ENCODE assay signal across 8 mouse cellular contexts in the genomic region with DNA sequence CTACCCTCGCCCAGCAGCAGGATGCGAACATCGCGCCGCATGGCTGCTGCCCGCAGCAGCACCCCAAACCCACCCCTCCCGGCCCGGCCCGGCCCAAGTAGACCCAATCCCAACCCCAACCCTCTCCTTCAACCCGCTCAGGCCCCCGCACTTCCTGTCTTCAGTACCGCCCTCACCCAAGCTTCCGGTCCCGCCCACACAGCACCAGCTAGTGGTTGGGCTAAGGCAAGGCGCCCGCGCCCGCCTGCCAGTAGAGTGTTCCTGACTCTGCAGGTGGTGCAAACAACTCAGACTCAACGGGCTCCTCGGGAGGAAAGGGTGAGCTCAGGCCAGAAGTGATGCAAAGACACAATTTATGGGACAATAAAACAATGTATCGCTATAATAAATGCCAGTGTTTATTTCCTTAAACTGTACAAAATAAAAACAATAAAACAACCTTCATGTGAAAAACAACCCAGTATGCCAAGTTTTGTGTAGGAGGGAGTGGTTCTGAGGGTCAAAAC. TPM values are rescaled to one million over a fixed set of nuclear protein-coding genes. Genes with fewer than 3 reads are reported as not detected.
DNase-seq lines count a peak whose midpoint lies in the region; ATAC-seq and TF ChIP-seq lines count a peak whose summit lies in the region.

Rhot2 (minus strand) TSS at position 456 of the 506 bp plus-strand sequence.

- H3K4me1 ChIP-seq in heart, embryonic 11.5 days (ENCODE audit: control insufficient read depth, insufficient read depth, low read length) = peaks cover 14% of the 10 kb centered on the region
- peaks cover 5% of the 10 kb centered on the region for H3K4me1 ChIP-seq in kidney, postnatal 0 days (replicated peaks; ENCODE audit: insufficient read depth, low read length)
- H3K4me1 ChIP-seq in liver, embryonic 11.5 days (replicated peaks; ENCODE audit: control insufficient read depth, insufficient read depth, low read length) = peaks cover 16% of the 10 kb centered on the region
- H3K4me1 ChIP-seq in stomach, embryonic 14.5 days (ENCODE audit: control insufficient read depth, insufficient read depth, low read length) = peaks cover 14% of the 10 kb centered on the region

- no peaks in the 10 kb centered on the region for H3K27me3 ChIP-seq in heart, embryonic 11.5 days (ENCODE audit: control insufficient read depth, insufficient read depth, low read length)
- H3K27me3 ChIP-seq in kidney, postnatal 0 days (ENCODE audit: insufficient read depth, low read length) = no peaks in the 10 kb centered on the region
- H3K27me3 ChIP-seq in liver, embryonic 11.5 days (replicated peaks; ENCODE audit: control insufficient read depth, insufficient read depth, low read length) = no peaks in the 10 kb centered on the region
- no peaks in the 10 kb centered on the region for H3K27me3 ChIP-seq in stomach, embryonic 14.5 days (ENCODE audit: control insufficient read depth, insufficient read depth, low read length)

- TF ChIP-seq CTCF in kidney, postnatal 0 days (IDR thresholded peaks at IDR 0.05; ENCODE audit: low read depth) = peak; percentile 77

- H3K4me3 ChIP-seq in heart, embryonic 11.5 days (ENCODE audit: low read depth, low read length) = peak within 1 kb of the TSS; percentile 94
- H3K4me3 ChIP-seq in kidney, postnatal 0 days (replicated peaks; ENCODE audit: low read depth, low read length) = peak within 1 kb of the TSS; percentile 86
- peak within 1 kb of the TSS; percentile 85 for H3K4me3 ChIP-seq in liver, embryonic 11.5 days (ENCODE audit: low read depth, low read length)
- peak within 1 kb of the TSS; percentile 88 for H3K4me3 ChIP-seq in stomach, embryonic 14.5 days (ENCODE audit: low read depth, low read length)

- H3K36me3 ChIP-seq in heart, embryonic 11.5 days (ENCODE audit: control insufficient read depth, insufficient read depth, low read length) = peaks cover 28% of the 10 kb centered on the region
- H3K36me3 ChIP-seq in kidney, postnatal 0 days (ENCODE audit: insufficient read depth, low read length) = peaks cover 32% of the 10 kb centered on the region
- H3K36me3 ChIP-seq in liver, embryonic 11.5 days (ENCODE audit: control insufficient read depth, insufficient read depth, low read length) = peaks cover 28% of the 10 kb centered on the region
- peaks cover 39% of the 10 kb centered on the region for H3K36me3 ChIP-seq in stomach, embryonic 14.5 days (ENCODE audit: control insufficient read depth, insufficient read depth, low read length)

- WGBS in heart, embryonic 11.5 days (ENCODE audit: insufficient replicate concordance) = under 1% methylated on average over 21 of the region's 21 CpGs
- WGBS in kidney, postnatal 0 days = 1% methylated on average over 21 of the region's 21 CpGs
- WGBS in liver, embryonic 11.5 days = under 1% methylated on average over 21 of the region's 21 CpGs
- under 1% methylated on average over 21 of the region's 21 CpGs for WGBS in stomach, embryonic 14.5 days

- DNase-seq in B cell, adult 2 months = peak; percentile 96 to 97
- DNase-seq in brain, adult 2 months (ENCODE audit: low read depth, low spot score) = peak; percentile 97
- peak; percentile 97 for DNase-seq in kidney, postnatal 0 days (ENCODE audit: low spot score)
- DNase-seq in liver, embryonic 11.5 days (ENCODE audit: low spot score) = peak; percentile 93
- DNase-seq in naive thymus-derived CD4-positive, alpha-beta T cell, adult 2 months (ENCODE audit: low read depth) = peak; percentile 95

- H3K9me3 ChIP-seq in heart, embryonic 11.5 days (replicated peaks; ENCODE audit: control insufficient read depth, low read length) = no peaks in the 10 kb centered on the region
- H3K9me3 ChIP-seq in kidney, postnatal 0 days (replicated peaks; ENCODE audit: low read length) = no peaks in the 10 kb centered on the region
- no peaks in the 10 kb centered on the region for H3K9me3 ChIP-seq in liver, embryonic 11.5 days (ENCODE audit: control insufficient read depth, low read length)
- no peaks in the 10 kb centered on the region for H3K9me3 ChIP-seq in stomach, embryonic 14.5 days (ENCODE audit: control insufficient read depth, low read depth, low read length)

- peak within 1 kb of the TSS; percentile 90 for H3K4me2 ChIP-seq in heart, embryonic 11.5 days
- H3K4me2 ChIP-seq in kidney, postnatal 0 days (ENCODE audit: low read length) = peak within 1 kb of the TSS; percentile 98
- peak within 1 kb of the TSS; percentile 93 for H3K4me2 ChIP-seq in liver, embryonic 11.5 days
- peak within 1 kb of the TSS; percentile 87 for H3K4me2 ChIP-seq in stomach, embryonic 14.5 days (replicated peaks; ENCODE audit: low read depth, low read length)

- H3K9ac ChIP-seq in heart, embryonic 11.5 days (ENCODE audit: low read depth, low read length) = peak within 1 kb of the TSS; percentile 93
- peak within 1 kb of the TSS; percentile 84 for H3K9ac ChIP-seq in kidney, postnatal 0 days (ENCODE audit: low read depth, low read length)
- H3K9ac ChIP-seq in liver, embryonic 11.5 days (ENCODE audit: low read depth, low read length) = peak within 1 kb of the TSS; percentile 93
- peak within 1 kb of the TSS; percentile 84 for H3K9ac ChIP-seq in stomach, embryonic 14.5 days (replicated peaks; ENCODE audit: low read depth, low read length)

- ATAC-seq in erythroblast, adult 5-6 weeks (replicated peaks; ENCODE audit: low FRiP score, poor library complexity, severe bottlenecking) = peak; percentile 89
- ATAC-seq in heart, embryonic 11.5 days (replicated peaks; ENCODE audit: insufficient number of reproducible peaks, low FRiP score, low TSS enrichment) = peak; percentile 88
- peak; percentile 91 for ATAC-seq in kidney, postnatal 0 days (replicated peaks; ENCODE audit: low FRiP score, low read depth)
- peak; percentile 95 for ATAC-seq in liver, embryonic 11.5 days (replicated peaks; ENCODE audit: low FRiP score)
- peak; percentile 95 for ATAC-seq in stomach, embryonic 14.5 days (ENCODE audit: insufficient number of reproducible peaks, insufficient read depth, low FRiP score, low read depth)

- peak within 1 kb of the TSS; percentile 78 for H3K27ac ChIP-seq in heart, embryonic 11.5 days (ENCODE audit: low read depth, low read length)
- H3K27ac ChIP-seq in kidney, postnatal 0 days = peak within 1 kb of the TSS; percentile 89
- H3K27ac ChIP-seq in liver, embryonic 11.5 days (ENCODE audit: low read depth, low read length) = peak within 1 kb of the TSS; percentile 84
- H3K27ac ChIP-seq in stomach, embryonic 14.5 days (ENCODE audit: low read length) = peak within 1 kb of the TSS; percentile 76

RNA-seq across cellular contexts. Expression of gene Rhot2, which starts in this region (rescaled TPM):
- 3.3 and 9.8 TPM in 2 replicates for total RNA-seq in erythroblast, adult 5-6 weeks (2015; ENCODE audit: low replicate concordance)
- total RNA-seq in erythroblast, adult 5-6 weeks (2017; ENCODE audit: low replicate concordance) = 19.7 and 28.6 TPM in 2 replicates
- 9.6 and 11.9 TPM in 2 replicates for polyA plus RNA-seq in heart, embryonic 11.5 days (2014; fragmentation: Nextera tagmentation; extraction: Ambion mirVana)
- polyA plus RNA-seq in kidney, postnatal 0 days (2015; fragmentation: Nextera tagmentation; extraction: Ambion mirVana) = 21.1 and 22.4 TPM in 2 replicates
- polyA plus RNA-seq in liver, embryonic 11.5 days (2014; fragmentation: Nextera tagmentation; extraction: Ambion mirVana) = 9.6 and 12.8 TPM in 2 replicates
- 11.2 and 13.6 TPM in 2 replicates for polyA plus RNA-seq in stomach, embryonic 14.5 days (2014; fragmentation: Nextera tagmentation; extraction: Ambion mirVana)

Comparison
In these comparisons a context has a peak if more than half of its experiments do, and no peak if none do; other contexts are left out.
1. Peak in every context shown above with its lines: DNase-seq, ATAC-seq, H3K4me3 ChIP-seq and H3K27ac ChIP-seq.